Mouse (Mus musculus): ENCODE measurements around the gene Galnt7. TPM values are rescaled to one million over a fixed set of nuclear protein-coding genes. Genes with fewer than 3 reads are reported as not detected.
A peak's percentile ranks its signal among the peaks of the same experiment; 100 is the strongest.

Gene Galnt7
- total and polyA plus RNA-seq, 3 experiments, result 26.7 to 33.5 (median 32.7) TPM

- Histone ChIP-seq H3K9me3 (replicated peaks; ENCODE audit: low read length) (peaks cover 8% of the 10 kb centered on the region), H3K4me2 (ENCODE audit: insufficient read depth, low read depth, poor library complexity, severe bottlenecking) (no peak overlapping the region), H3K27ac (ENCODE audit: insufficient read depth, low read depth) (no peak overlapping the region), H3K4me3 (replicated peaks in 1 of 3; ENCODE audit: low read depth in 2 of 3, low read length in 2 of 3, poor library complexity in 1 of 3) (no peak overlapping the region), H3K36me3 (replicated peaks in 1 of 2; ENCODE audit: control insufficient read depth in 1 of 2, insufficient read depth in 1 of 2, low read length in 1 of 2) (peaks cover 0 to 40% of the 10 kb centered on the region in 2 experiments), H3K4me1 (ENCODE audit: control insufficient read depth in 1 of 2, insufficient read depth in 2 of 2) (peaks cover 2 to 20% of the 10 kb centered on the region in 2 experiments), H3K79me2 (replicated peaks; ENCODE audit: control insufficient read depth, extremely low read depth, insufficient read depth, poor library complexity, severe bottlenecking) (peaks cover 3% of the 10 kb centered on the region; the same call in 1 of the 2 replicates), H3K9ac (ENCODE audit: insufficient read depth, low read depth) (no peak overlapping the region), H3K27me3 (replicated peaks) (no peaks in the 10 kb centered on the region)
- dilution Hi-C loops (cut with MboI; ENCODE audit: extremely low pct_ligation_motif_present, extremely low pct_unique_long_range_greater_than_20kb, low sequenced_read_pairs) (no loop called here), in situ Hi-C loops (cut with MboI; ENCODE audit: low pct_ligation_motif_present, low pct_unique_long_range_greater_than_20kb, low sequenced_read_pairs) (no loop called here)
- no peak for TF ChIP-seq JUN (IDR thresholded peaks at IDR 0.05; ENCODE audit: insufficient read depth, low read depth, low read length)
- TF ChIP-seq CTCF (conservative IDR thresholded peaks at IDR 0.05 in 1 of 2, IDR thresholded peaks at IDR 0.05 in 1 of 2; ENCODE audit: low read depth in 2 of 2, low read length in 2 of 2), result peak in 1 of 2 experiments; percentile 11; a peak in 1 of 4 replicates
- peak; percentile 65 for TF ChIP-seq ZNF384 (IDR thresholded peaks at IDR 0.05; ENCODE audit: low read depth, low read length)
- no peak for TF ChIP-seq E2F4 (IDR thresholded peaks at IDR 0.05; ENCODE audit: insufficient replicate concordance, low read depth, low read length)
- no peak for DNase-seq (ENCODE audit: extremely low read depth)
These were observed 24.7 kb downstream of the Galnt7 start for GRCm38 (mm10) chr8:57627946-57628786.

DNA sequence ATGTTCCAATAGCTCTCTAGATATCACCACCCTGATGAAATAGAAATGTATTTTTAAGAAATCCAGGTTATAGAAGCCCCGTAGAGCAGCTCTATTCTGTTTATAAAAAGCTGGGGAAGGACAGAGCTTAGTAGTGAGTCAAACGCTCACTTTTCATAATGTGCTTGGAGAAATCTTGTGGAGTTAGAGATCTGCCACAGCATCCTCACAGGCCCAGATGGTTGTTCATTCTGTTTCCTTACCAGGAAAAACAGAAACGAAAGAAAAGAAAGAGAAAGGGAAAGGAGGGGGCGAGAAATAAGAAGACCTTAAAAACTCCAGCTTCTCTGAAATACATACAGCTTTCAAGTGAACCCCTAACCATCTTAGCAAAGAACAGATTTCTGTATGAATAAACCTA lies 28.9 kb downstream of the Galnt7 start:
- in situ Hi-C loops (cut with MboI; ENCODE audit: low pct_ligation_motif_present, low pct_unique_long_range_greater_than_20kb, low sequenced_read_pairs), result no loop called here
- H3K4me1 ChIP-seq (ENCODE audit: control insufficient read depth in 1 of 2, insufficient read depth in 2 of 2), result peaks cover 7 to 33% of the 10 kb centered on the region in 2 experiments
- dilution Hi-C loops (cut with MboI; ENCODE audit: extremely low pct_ligation_motif_present, extremely low pct_unique_long_range_greater_than_20kb, low sequenced_read_pairs), result no loop called here

More for the DNA sequence above, 28.9 kb downstream of the Galnt7 start:
- Histone ChIP-seq H3K79me2 (replicated peaks; ENCODE audit: control insufficient read depth, extremely low read depth, insufficient read depth, poor library complexity, severe bottlenecking) (peaks cover 3% of the 10 kb centered on the region; the same call in 1 of the 2 replicates), H3K27me3 (replicated peaks) (no peaks in the 10 kb centered on the region), H3K27ac (ENCODE audit: insufficient read depth, low read depth) (no peak overlapping the region), H3K9me3 (replicated peaks; ENCODE audit: low read length) (peaks cover 8% of the 10 kb centered on the region), H3K4me2 (ENCODE audit: insufficient read depth, low read depth, poor library complexity, severe bottlenecking) (no peak overlapping the region), H3K36me3 (replicated peaks in 1 of 2; ENCODE audit: control insufficient read depth in 1 of 2, insufficient read depth in 1 of 2, low read length in 1 of 2) (peaks cover 0 to 45% of the 10 kb centered on the region in 2 experiments), H3K4me3 (replicated peaks in 1 of 3; ENCODE audit: low read depth in 2 of 3, low read length in 2 of 3, poor library complexity in 1 of 3) (no peak overlapping the region), H3K9ac (ENCODE audit: insufficient read depth, low read depth) (no peak overlapping the region)
- no peak for DNase-seq (ENCODE audit: extremely low read depth)
- TF ChIP-seq SIN3A (IDR thresholded peaks at IDR 0.05; ENCODE audit: low read length) (no peak), UBTF (IDR thresholded peaks at IDR 0.05; ENCODE audit: low read depth, low read length) (no peak), BHLHE40 (IDR thresholded peaks at IDR 0.05; ENCODE audit: low read depth, low read length) (no peak), ZKSCAN1 (IDR thresholded peaks at IDR 0.05; ENCODE audit: borderline replicate concordance, low read depth, low read length) (no peak), RCOR1 (conservative IDR thresholded peaks at IDR 0.05; ENCODE audit: low read depth, low read length) (no peak), MAX (IDR thresholded peaks at IDR 0.05; ENCODE audit: low read length) (no peak), CHD2 (IDR thresholded peaks at IDR 0.05; ENCODE audit: low read length) (no peak), TBP (conservative IDR thresholded peaks at IDR 0.05; ENCODE audit: low read depth, low read length) (no peak), ZMIZ1 (IDR thresholded peaks at IDR 0.05; ENCODE audit: low read depth, low read length) (no peak), GABPA (IDR thresholded peaks at IDR 0.05; ENCODE audit: insufficient replicate concordance, low read depth, low read length) (no peak), MAZ (IDR thresholded peaks at IDR 0.05; ENCODE audit: low read depth, low read length) (no peak), IRF4 (IDR thresholded peaks at IDR 0.05; ENCODE audit: low read depth, low read length) (no peak), MYC (IDR thresholded peaks at IDR 0.05; ENCODE audit: low read depth, low read length) (no peak), ELF1 (IDR thresholded peaks at IDR 0.05; ENCODE audit: low read depth, low read length) (no peak), NRF1 (IDR thresholded peaks at IDR 0.05; ENCODE audit: low read depth, low read length) (no peak), USF1 (IDR thresholded peaks at IDR 0.05; ENCODE audit: low read depth, low read length) (no peak), USF2 (conservative IDR thresholded peaks at IDR 0.05; ENCODE audit: low read depth, low read length) (no peak), MXI1 (IDR thresholded peaks at IDR 0.05; ENCODE audit: low read depth, low read length) (no peak), RAD21 (IDR thresholded peaks at IDR 0.05; ENCODE audit: low read depth, low read length) (no peak), CTCF (conservative IDR thresholded peaks at IDR 0.05 in 1 of 2, IDR thresholded peaks at IDR 0.05 in 1 of 2; ENCODE audit: low read depth in 2 of 2, low read length in 2 of 2) (no peak)

All from CH12.LX (cell line).